Mouse (Mus musculus) urinary bladder, postnatal 10 days (tissue): Measurements from ENCODE around the gene Celsr3.

Source experiments
- DNase-seq: peaks from one replicate; pipeline ENCODE4 v3.0.0; 2022; ENCODE audit warnings: low spot score

The Celsr3 gene

GRCm38 (mm10) chr9:108807674-108808073 lies 18.4 kb upstream of the Celsr3 start:
- DNase-seq = no peak

DNA sequence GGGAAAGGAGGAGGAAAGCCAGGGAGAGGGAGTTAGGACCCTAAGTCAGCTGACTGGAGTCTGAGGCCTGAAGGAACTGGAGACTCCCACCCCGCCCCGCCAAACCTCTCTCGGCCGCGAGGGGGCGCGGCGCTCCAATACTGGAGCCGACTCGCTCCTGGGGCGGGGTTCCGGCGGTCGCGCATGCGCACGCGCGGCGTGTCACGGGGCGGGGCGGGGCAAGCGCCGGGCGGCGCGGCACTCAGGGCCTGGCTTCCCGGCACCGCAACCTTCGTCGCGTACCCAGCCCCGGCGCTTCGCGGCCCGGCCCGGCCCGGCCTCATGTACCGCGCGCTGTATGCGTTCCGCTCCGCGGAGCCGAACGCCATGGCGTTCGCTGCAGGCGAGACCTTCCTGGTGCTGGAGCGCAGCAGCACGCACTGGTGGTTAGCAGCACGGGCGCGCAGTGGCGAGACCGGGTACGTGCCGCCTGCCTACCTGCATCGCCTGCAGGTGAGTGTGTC lies 17.9 kb upstream of the Celsr3 start, which contains the start of gene Nckipsd:
TSS of gene Nckipsd (plus strand) at position 206 of the 503 bp plus-strand sequence.
- peak; percentile 90 for DNase-seq

- no peak for DNase-seq
Measured at GRCm38 (mm10) chr9:108809188-108809587, 16.9 kb upstream of the Celsr3 start.

DNA sequence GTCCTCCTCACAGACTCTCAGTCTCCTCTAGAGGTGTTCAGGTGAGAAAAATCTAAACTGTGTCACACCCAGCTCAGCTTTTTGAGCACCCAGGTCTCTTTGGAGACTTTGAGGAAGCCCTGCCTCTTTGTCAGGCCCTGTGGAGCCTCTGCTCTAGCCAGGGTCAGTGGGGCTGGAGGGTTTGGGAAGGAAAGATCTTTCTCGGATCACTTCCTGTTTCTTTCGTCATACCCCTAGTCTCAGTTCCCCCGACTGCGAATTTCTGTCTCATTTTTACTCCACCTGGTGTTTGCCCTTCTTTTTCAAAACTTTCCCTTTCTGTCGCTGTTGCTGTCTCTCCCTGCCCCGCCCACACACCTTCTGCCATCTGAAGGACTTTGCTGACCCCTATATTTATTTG lies 16.4 kb upstream of the Celsr3 start:
- DNase-seq = no peak

DNA sequence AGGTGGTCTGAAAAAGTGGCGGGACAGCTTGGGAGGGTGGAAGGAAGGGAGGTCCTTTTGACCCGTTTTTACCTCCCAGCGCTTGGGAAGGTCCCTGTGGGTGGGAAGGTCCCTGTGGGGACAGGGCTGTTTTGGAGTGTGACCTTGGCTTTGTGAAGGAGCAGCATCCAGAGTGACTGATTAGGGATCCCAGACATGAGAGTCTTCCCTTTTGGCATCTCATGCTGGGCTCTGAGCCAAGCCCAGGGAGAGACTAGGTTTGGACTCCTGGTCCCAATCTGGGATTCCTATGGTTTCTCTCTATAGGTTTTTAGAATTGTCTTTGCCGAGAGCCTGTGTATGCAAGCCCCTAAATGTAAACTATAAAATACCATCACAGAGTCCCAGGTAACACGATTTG lies 15.6 kb upstream of the Celsr3 start:
- no peak for DNase-seq

DNA sequence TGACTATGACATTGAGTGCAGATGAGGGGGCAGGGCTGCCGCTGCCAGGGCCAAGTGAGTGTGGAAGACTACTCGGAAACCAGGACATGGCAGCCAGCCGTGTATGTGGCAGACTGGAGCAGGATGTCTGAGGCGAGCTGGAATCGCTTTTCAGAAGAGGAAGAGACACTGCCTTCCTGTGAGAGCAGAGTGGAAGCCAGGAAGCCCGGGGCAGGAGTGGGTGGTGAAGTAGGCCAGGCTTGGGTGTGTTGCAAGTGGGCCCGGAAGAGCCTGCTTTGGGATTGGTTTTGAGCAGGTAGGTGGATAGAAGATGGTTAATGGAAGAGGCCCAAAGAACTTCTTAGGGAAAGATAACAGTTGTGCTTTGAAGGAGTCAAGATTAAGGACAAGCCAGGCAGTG lies 10.6 kb upstream of the Celsr3 start:
- DNase-seq = no peak

- DNase-seq = no peak
Measured at GRCm38 (mm10) chr9:108819495-108819894, 6.6 kb upstream of the Celsr3 start.

- no peak for DNase-seq
Measured at GRCm38 (mm10) chr9:108820077-108820476, 6.0 kb upstream of the Celsr3 start.

DNA sequence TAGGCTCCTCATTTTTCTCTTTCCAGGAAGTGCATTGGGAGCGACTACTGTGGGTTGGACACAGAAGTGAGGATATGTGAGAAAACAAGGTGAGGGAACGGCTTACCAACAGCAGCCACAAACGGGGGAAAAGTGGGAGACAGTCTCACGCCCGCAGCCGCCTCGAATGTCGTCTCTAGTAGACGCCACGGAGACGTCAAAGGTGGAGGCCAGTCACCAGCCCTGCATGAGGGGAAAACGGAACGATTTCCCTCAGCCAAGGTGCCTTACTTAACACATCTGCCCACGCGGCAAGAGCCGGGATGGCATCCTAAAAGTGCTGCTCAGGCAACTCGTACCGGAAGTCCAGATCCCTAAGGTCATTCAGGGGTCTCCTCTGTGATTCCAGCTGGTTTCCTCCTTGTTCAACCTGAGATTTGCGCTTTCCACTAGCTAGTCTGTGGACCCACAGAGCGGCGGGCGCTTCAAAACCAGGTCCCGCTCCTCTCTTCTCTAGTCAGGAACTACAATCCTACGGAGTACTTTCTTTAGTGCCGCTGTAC lies 1.9 kb upstream of the Celsr3 start:
- DNase-seq = no peak

DNA sequence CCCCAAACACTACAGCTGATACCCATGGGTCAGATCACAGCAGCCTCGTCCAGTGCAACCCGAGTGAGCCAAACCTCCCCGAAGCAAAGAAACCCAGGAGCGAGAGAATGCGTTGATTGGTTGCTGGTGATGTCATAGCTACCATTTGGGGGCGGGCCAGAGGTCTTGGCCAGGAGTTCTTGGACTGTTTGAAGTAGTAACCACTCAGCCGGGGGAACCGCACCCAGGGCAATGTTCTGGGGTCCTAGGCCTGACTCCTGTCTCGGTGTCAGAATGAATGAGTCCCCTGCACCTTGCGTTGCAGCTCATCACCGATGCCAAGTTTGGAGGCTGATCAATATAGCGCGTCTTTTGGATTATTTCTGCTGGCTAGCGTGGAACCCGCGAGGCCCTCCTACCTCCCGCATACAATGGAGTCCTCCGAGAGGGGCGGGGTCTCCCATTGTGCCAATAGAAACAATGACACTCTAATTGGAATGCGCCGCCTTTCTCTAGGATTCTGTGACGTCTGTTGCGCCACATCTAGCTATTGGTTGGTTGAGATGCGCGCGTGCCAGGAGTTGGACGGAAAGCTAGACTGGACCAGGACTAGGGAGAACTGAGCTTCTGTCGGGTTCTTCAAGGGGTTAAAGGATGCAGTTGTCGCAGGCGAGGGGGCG lies 1.2 kb upstream of the Celsr3 start:
- no peak for DNase-seq

DNA sequence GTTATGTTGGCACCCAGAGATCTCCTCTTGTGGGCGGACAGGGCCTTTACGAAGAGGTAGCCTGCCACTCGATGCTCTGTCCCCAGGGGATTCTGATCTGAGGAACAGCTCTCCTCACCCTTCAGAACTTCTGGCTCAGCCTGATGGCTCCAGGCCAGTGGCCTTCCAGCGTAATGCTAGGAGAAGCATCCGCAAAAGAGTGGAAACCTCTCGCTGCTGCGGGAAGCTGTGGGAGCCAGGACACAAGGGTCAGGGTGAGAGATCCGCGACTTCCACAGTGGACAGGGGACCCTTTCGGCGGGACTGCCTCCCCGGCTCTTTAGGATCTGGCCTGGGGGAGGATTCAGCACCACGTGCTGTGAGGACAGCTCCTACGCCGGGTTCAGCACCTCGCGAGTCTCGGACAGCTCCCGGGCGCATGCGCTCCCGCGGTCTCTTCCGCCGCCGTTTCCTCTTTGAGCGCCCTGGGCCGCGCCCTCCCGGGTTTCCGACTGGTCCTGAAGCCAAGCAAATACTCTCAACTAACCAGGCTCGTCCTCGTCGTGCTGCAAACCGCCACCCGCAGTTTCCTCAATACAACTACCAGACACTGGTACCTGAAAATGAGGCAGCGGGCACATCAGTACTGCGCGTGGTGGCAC lies 700 bp downstream of the Celsr3 start:
- DNase-seq = no peak

DNA sequence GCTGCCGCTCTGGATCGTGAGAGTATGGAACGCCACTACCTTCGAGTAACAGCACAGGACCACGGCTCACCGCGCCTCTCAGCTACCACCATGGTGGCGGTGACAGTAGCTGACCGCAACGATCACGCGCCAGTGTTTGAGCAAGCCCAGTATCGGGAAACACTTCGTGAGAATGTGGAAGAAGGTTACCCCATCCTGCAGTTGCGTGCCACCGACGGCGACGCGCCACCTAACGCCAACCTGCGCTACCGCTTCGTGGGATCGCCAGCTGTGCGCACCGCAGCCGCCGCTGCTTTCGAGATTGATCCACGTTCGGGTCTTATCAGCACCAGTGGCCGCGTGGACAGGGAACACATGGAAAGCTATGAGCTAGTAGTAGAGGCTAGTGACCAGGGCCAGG lies 1.3 kb downstream of the Celsr3 start:
- DNase-seq = no peak

- no peak for DNase-seq
Measured at GRCm38 (mm10) chr9:108827906-108828305, 1.8 kb downstream of the Celsr3 start.

- DNase-seq = no peak
Measured at GRCm38 (mm10) chr9:108831637-108832036, 5.5 kb downstream of the Celsr3 start.

DNA sequence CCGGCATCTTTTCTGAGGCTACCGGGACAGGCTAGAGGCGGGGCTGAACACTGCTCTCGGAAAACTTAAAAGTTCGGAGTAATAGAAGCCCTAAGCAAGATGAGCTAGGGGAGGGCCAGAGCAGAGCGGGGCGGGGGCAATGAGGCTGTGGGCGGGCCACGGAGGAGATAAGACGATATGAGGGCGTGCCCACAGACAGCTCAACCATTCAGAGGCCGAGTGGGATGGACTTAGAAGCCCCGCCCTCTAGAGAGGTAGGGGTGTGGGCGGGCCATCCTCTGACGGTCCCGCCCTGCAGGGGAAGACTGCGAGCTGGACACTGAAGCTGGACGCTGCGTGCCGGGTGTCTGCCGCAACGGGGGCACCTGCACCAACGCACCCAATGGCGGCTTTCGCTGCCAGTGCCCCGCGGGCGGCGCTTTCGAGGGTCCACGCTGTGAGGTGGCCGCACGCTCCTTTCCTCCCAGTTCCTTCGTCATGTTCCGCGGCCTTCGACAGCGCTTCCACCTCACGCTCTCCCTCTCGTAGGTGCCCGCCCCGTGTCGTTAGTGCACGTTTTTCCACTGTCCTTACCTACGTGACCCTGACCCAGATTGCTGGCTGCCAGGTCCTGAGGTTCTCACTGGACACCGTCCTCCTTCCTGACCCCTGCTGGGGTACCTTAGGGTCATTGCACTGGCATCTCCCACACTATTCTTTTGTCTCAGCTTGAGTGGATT lies 6.4 kb downstream of the Celsr3 start:
- peak; percentile 59 for DNase-seq

GRCm38 (mm10) chr9:108842989-108843388 lies 16.9 kb downstream of the Celsr3 start:
- no peak for DNase-seq

DNA sequence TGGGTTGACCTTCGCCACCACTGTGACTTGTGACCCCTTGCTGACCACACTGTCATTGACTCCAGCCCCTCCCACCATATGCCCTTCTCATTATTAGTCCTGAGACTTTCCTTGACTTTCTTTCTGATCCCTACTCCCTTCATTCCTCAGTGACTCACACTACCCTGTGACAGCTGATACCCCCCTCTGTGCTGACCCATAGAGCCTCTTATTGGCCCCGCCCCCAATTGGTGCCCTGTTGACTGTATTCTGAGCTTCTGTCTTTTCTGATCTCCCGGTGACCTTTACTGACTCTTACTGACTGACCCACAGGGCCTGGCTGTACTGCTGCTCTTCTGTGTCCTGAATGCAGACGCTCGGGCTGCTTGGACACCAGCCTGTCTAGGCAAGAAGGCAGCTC lies 19.3 kb downstream of the Celsr3 start:
- DNase-seq = no peak

DNA sequence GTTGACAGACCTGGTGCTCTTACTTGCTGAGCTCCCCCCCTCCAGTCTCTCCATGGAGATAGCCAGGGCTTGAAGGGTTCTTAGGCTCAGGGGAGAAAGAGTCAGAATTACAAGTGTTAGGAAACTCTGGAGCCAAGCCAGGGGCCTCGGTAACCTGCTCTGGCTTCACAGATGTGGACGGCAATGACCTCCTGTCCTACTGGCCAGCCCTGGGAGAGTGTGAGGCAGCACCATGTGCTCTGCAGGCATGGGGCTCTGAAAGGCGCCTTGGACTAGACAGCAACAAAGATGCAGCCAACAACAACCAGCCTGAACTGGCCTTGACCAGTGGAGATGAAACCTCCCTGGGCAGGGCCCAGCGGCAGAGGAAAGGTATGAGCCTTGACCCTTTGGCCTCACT lies 21.3 kb downstream of the Celsr3 start:
- no peak for DNase-seq

DNA sequence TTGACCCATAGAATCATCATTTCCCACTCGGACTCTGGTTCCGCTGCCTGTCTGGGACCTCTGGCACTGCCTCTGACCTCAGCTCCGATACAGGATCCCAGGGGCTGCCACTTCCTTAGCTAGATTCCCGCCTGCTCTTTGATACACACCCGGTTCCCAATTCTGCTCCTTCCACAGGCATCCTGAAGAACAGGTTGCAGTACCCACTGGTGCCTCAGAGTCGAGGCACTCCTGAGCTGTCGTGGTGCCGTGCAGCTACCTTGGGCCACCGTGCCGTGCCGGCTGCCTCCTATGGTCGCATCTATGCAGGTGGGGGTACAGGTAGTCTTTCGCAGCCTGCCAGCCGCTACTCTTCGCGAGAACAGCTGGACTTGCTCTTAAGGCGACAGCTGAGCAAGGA lies 22.3 kb downstream of the Celsr3 start:
- no peak for DNase-seq

DNA sequence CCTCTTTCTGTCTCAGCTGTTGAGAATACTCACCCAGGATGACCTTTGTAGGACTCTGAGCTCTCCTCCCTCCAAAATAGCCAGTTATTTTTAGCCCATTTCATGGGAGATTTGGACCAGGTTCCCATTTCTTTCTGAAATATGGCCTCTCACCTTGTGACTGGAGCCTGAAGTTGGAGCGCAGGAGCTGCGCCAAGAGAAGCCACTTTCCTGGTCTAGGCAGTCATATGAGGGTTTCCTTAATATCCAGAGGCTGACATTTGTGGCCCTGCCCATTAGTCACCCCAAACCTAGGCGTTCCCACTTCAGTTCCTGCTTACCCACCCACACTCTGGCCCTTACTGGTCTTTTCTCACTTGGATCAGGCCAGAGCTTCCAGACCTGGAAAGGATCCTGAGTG lies 26.9 kb downstream of the Celsr3 start, which contains the start of gene Slc26a6:
TSS of gene Slc26a6 (plus strand) at position 308 of the 400 bp plus-strand sequence.
- DNase-seq = no peak

GRCm38 (mm10) chr9:108853635-108854240 lies 27.6 kb downstream of the Celsr3 start:
- peak; percentile 70 for DNase-seq

GRCm38 (mm10) chr9:108854241-108854696 lies 28.1 kb downstream of the Celsr3 start:
- peak; percentile 46 for DNase-seq
